Mouse (Mus musculus) lung, embryonic 14.5 days (tissue): ENCODE data around the gene Hist1h1t. TPM values are rescaled to one million over a fixed set of nuclear protein-coding genes. Genes with fewer than 3 reads are reported as not detected.

ENCODE experiments used
- ATAC-seq: fragments of 200-750 bp; cut with Nextera tagmentation; 2 replicates; pipeline ENCODE4 v1.8.0; 2017; ENCODE audit warnings: mild to moderate bottlenecking, moderate TSS enrichment, moderate library complexity; ENCODE audit not compliant: insufficient read depth
- DNase-seq: peaks from one replicate; pipeline ENCODE4 v3.0.0-alpha.2; 2015
- H3K27ac ChIP-seq: fragments of 300-500 bp; sonication (generic); 2 replicates; pipeline ENCODE4 v1.5.1; 2014; ENCODE audit warnings: low read depth, mild to moderate bottlenecking, moderate library complexity
- H3K27me3 ChIP-seq: fragments of 300-500 bp; sonication (generic); 2 replicates; pipeline ENCODE4 v1.6.1; 2014; ENCODE audit warnings: low read length, control low read depth; ENCODE audit not compliant: insufficient read depth
- H3K36me3 ChIP-seq: fragments of 300-500 bp; sonication (generic); 2 replicates; pipeline ENCODE4 v1.6.1; 2014; ENCODE audit warnings: control low read depth; ENCODE audit not compliant: insufficient read depth
- H3K4me1 ChIP-seq: fragments of 300-500 bp; sonication (generic); 2 replicates; pipeline ENCODE4 v1.6.1; 2014; ENCODE audit warnings: antibody characterized with exemption, control low read depth; ENCODE audit not compliant: insufficient read depth
- H3K4me2 ChIP-seq: fragments of 300-500 bp; sonication (generic); 2 replicates; pipeline ENCODE4 v1.6.1; 2014; ENCODE audit warnings: mild to moderate bottlenecking
- H3K4me3 ChIP-seq: fragments of 300-500 bp; sonication (generic); 2 replicates; pipeline ENCODE4 v1.5.1; 2014; ENCODE audit warnings: low read depth, low read length
- H3K9ac ChIP-seq: fragments of 300-500 bp; sonication (generic); 2 replicates; pipeline ENCODE4 v1.6.1; 2014
- H3K9me3 ChIP-seq: fragments of 300-500 bp; sonication (generic); 2 replicates; pipeline ENCODE4 v1.6.1; 2016; ENCODE audit warnings: low read depth, low read length, control low read depth
- CTCF ChIP-seq: IDR thresholded peaks from 2 replicates; pipeline ENCODE4 v1.5.1; 2016; ENCODE audit warnings: antibody characterized with exemption, low read depth
- WGBS: fragments of 180-500 bp; shearing (Covaris S2); extraction: QIAGEN DNeasy Blood & Tissue Kit; methylation state at CpG from one replicate; pipeline ENCODE4 v1.1.7; 2014; 5-methylcytosine and 5-hydroxymethylcytosine counted together
- polyA plus RNA-seq: library from polyadenylated mRNA; unstranded; fragments of >200 nt; fragmentation: Nextera tagmentation; extraction: Ambion mirVana; gene quantifications from 2 replicates; pipeline ENCODE4 v1.2.1, GENCODE M21; 2014

The Hist1h1t gene
- polyA plus RNA-seq, 1 experiment from 2014 or later, result not detected

GRCm38 (mm10) chr13:23688956-23689355 lies 6.7 kb upstream of the Hist1h1t start:
- no peak for DNase-seq
- no peak overlapping the region for H3K9ac ChIP-seq
- ATAC-seq, result no peak
- no peak overlapping the region for H3K27ac ChIP-seq
- 0 out of 2 replicates have a peak, but pooled peaks cover 4% of the 10 kb centered on the region for H3K36me3 ChIP-seq
- H3K4me3 ChIP-seq, result no peak overlapping the region
- H3K4me2 ChIP-seq, result no peak overlapping the region
- WGBS, result 91% methylated on average over 2 of the region's 2 CpGs
- H3K4me1 ChIP-seq, result 0 out of 2 replicates have a peak, but pooled peaks cover 3% of the 10 kb centered on the region
- TF ChIP-seq CTCF, result no peak
- H3K27me3 ChIP-seq, result no peaks in the 10 kb centered on the region
- no peaks in the 10 kb centered on the region for H3K9me3 ChIP-seq

DNA sequence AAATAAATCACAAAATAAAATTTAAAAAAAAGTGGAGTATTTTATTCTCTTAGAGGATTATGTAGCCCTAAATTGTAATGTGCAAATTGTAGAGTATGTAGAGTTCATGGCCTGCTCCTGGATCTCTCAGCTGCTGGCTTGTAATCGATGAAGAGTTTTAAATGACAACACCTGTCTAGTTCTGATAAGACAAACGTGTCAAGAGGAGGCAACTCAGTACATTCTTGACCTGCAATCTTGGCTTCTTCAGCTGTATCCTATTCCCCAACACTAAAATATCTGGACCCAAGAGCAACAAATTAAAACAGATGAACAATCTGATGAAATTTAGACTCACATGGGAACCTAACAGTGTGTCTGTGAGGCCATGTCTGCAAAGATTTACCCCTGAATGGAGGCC lies 6.2 kb upstream of the Hist1h1t start:
- WGBS, result 49% methylated on average over 2 of the region's 2 CpGs
- no peak for DNase-seq

DNA sequence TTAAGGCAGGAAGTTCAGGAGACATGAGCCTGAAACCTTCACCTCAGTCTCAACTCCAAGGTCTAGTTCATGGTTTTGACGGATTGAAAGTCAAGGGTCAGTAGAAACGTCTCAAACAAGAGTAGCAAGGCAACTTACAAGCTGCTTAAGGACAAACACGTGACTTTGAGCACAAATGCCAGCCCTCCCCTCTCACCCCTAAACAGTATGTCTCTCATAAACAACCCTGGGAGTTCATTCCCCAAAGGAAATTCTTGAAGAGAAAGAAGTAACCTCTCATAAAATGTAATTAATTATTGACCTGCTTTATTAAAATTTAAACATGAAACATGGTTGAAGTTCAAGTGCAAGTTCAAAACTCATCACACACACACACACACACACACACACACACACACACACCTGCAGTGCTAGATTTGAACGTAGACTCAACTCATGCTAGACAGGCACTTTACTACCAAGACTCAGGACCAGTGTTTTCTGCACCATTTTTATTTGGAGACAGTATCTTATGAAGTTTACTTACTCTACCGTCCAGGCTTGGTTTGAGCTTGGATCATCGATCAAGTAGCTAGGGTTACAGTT lies 1.7 kb upstream of the Hist1h1t start:
- no peak overlapping the region for H3K4me2 ChIP-seq
- no peak overlapping the region for H3K27ac ChIP-seq
- H3K4me1 ChIP-seq, result 0 out of 2 replicates have a peak, but pooled peaks cover 4% of the 10 kb centered on the region
- ATAC-seq (no peak), DNase-seq (no peak)
- 0 out of 2 replicates have a peak, but pooled peaks cover 4% of the 10 kb centered on the region for H3K36me3 ChIP-seq
- H3K9ac ChIP-seq, result no peak overlapping the region
- no peak overlapping the region for H3K4me3 ChIP-seq
- H3K27me3 ChIP-seq, result no peaks in the 10 kb centered on the region
- no peaks in the 10 kb centered on the region for H3K9me3 ChIP-seq
- TF ChIP-seq CTCF, result no peak
- WGBS, result 70% methylated on average over 6 of the region's 6 CpGs

More for the DNA sequence above, 6.2 kb upstream of the Hist1h1t start:
- no peaks in the 10 kb centered on the region for H3K27me3 ChIP-seq
- H3K9me3 ChIP-seq, result no peaks in the 10 kb centered on the region
- 0 out of 2 replicates have a peak, but pooled peaks cover 4% of the 10 kb centered on the region for H3K36me3 ChIP-seq
- ATAC-seq, result no peak
- no peak overlapping the region for H3K27ac ChIP-seq
- H3K9ac ChIP-seq, result no peak overlapping the region
- TF ChIP-seq CTCF, result no peak
- 0 out of 2 replicates have a peak, but pooled peaks cover 3% of the 10 kb centered on the region for H3K4me1 ChIP-seq
- no peak overlapping the region for H3K4me3 ChIP-seq
- H3K4me2 ChIP-seq, result no peak overlapping the region

GRCm38 (mm10) chr13:23694956-23695355 lies 658 bp upstream of the Hist1h1t start:
- no peaks in the 10 kb centered on the region for H3K9me3 ChIP-seq
- DNase-seq, result no peak
- 90% methylated on average over 9 of the region's 9 CpGs for WGBS

DNA sequence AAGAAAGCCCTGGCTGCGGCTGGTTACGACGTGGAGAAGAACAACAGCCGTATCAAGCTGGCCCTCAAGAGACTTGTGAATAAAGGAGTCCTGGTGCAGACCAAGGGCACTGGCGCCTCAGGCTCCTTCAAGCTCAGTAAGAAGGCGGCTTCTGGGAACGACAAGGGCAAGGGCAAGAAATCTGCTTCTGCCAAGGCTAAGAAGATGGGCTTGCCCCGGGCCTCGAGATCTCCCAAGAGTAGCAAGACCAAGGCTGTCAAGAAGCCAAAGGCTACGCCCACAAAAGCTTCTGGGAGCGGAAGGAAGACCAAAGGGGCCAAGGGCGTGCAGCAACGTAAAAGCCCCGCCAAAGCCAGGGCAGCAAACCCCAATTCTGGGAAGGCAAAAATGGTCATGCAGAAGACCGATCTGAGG lies 454 bp downstream of the Hist1h1t start:
- 53% methylated on average over 15 of the region's 15 CpGs for WGBS
- Histone ChIP-seq H3K36me3 (0 out of 2 replicates have a peak, but pooled peaks cover under 1% of the 10 kb centered on the region), H3K4me3 (no peak overlapping the region), H3K9me3 (no peaks in the 10 kb centered on the region), H3K27ac (peak overlapping the region; percentile 73), H3K27me3 (no peaks in the 10 kb centered on the region), H3K4me1 (peaks cover 4% of the 10 kb centered on the region; the same call in 1 of the 2 replicates), H3K4me2 (peak overlapping the region; percentile 28), H3K9ac (no peak overlapping the region)
- ATAC-seq (no peak), DNase-seq (no peak)
- no peak for TF ChIP-seq CTCF

More at GRCm38 (mm10) chr13:23694956-23695355, 658 bp upstream of the Hist1h1t start:
- H3K4me1 ChIP-seq, result peaks cover 4% of the 10 kb centered on the region; the same call in 1 of the 2 replicates
- H3K9ac ChIP-seq, result no peak overlapping the region
- H3K4me2 ChIP-seq, result no peak overlapping the region
- no peak overlapping the region for H3K27ac ChIP-seq
- TF ChIP-seq CTCF, result no peak
- ATAC-seq, result no peak
- no peaks in the 10 kb centered on the region for H3K27me3 ChIP-seq
- H3K4me3 ChIP-seq, result no peak overlapping the region
- 0 out of 2 replicates have a peak, but pooled peaks cover 4% of the 10 kb centered on the region for H3K36me3 ChIP-seq

GRCm38 (mm10) chr13:23697491-23698299 lies 2.1 kb downstream of the Hist1h1t start:
- peaks cover 4% of the 10 kb centered on the region; the same call in 1 of the 2 replicates for H3K4me1 ChIP-seq
- H3K9me3 ChIP-seq, result no peaks in the 10 kb centered on the region
- H3K9ac ChIP-seq, result peak overlapping the region; percentile 69
- H3K27me3 ChIP-seq, result no peaks in the 10 kb centered on the region
- WGBS, result under 1% methylated on average over 22 of the region's 32 CpGs
- no peaks in the 10 kb centered on the region for H3K36me3 ChIP-seq
- H3K4me3 ChIP-seq, result peak overlapping the region; percentile 48
- peak; percentile 77 for TF ChIP-seq CTCF
- H3K27ac ChIP-seq, result peak overlapping the region; percentile 97
- peak; percentile 93 for DNase-seq
- peak; percentile 77 for ATAC-seq
- H3K4me2 ChIP-seq, result peak overlapping the region; percentile 74

- Histone ChIP-seq H3K9ac (peak within 1 kb of the TSS; percentile 69), H3K4me1 (peaks cover 4% of the 10 kb centered on the region; the same call in 1 of the 2 replicates), H3K27ac (peak within 1 kb of the TSS; percentile 97), H3K27me3 (no peaks in the 10 kb centered on the region), H3K4me2 (peak within 1 kb of the TSS; percentile 74), H3K36me3 (no peaks in the 10 kb centered on the region), H3K4me3 (peak within 1 kb of the TSS; percentile 48), H3K9me3 (no peaks in the 10 kb centered on the region)
- peak; percentile 33 for TF ChIP-seq CTCF
- DNase-seq, result peak; percentile 100
- under 1% methylated on average over 22 of the region's 22 CpGs for WGBS
- peak; percentile 97 for ATAC-seq
These were observed 2.7 kb downstream of the Hist1h1t start, which contains the start of gene Hist1h4c for GRCm38 (mm10) chr13:23698300-23698693. Gene Hist1h4c, minus strand, starts transcription at chr13:23698454.
